Mouse (Mus musculus): ENCODE results near the gene Tbx4.

- TF ChIP-seq CTCF (IDR thresholded peaks at IDR 0.05; ENCODE audit: low read depth), result no peak
- TF ChIP-seq EP300 (optimal IDR thresholded peaks at IDR 0.05), result no peak
Measured at GRCm38 (mm10) chr11:85896335-85896985, 10.2 kb downstream of the Tbx4 start.
